Mouse (Mus musculus): ENCODE measurements around the gene Dpysl4. TPM values are rescaled to one million over a fixed set of nuclear protein-coding genes. Genes with fewer than 3 reads are reported as not detected.
A peak's percentile ranks its signal among the peaks of the same experiment; 100 is the strongest.

The Dpysl4 gene
- 52.8 and 62.3 TPM in 2 replicates for polyA plus RNA-seq (2016; fragmentation: Nextera tagmentation; extraction: Ambion mirVana)

DNA sequence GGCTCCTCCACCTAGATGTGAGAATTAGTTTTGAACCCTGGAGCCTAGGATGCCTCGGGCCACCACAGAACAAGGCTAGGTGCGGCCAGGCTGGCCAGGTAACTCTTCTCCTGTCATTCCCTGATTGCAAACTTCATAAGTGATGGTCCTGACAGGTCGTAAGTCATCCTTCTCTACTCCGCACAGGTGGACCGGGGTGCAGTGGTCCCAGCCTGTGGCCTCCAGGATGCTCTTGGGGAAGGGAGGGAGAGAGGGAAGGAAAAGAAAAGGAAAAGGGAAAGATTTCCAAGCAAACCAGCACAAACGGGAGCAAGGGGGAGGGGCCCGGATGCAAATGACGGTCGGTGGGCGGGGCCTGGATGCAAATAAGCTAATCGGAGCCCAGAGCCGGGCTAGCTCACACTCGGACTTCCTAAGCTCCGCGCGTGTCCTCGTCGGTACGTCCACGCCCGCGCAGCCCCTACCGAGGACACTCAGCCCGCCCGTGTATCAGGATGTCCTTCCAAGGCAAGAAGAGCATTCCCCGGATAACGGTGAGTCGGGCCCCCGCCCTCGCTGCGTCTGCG, at the start of gene Dpysl4:
TSS of gene Dpysl4 (plus strand) at position 373 of the 566 bp plus-strand sequence.
- Histone ChIP-seq H3K4me2 (replicated peaks) (peak within 1 kb of the TSS; percentile 75), H3K27me3 (peaks cover 14% of the 10 kb centered on the region; the same call in 1 of the 2 replicates), H3K4me1 (peaks cover 14% of the 10 kb centered on the region), H3K4me3 (peak within 1 kb of the TSS; percentile 63), H3K9ac (peak within 1 kb of the TSS; percentile 77), H3K9me3 (peaks cover 2% of the 10 kb centered on the region; the same call in 1 of the 2 replicates), H3K36me3 (peaks cover 13% of the 10 kb centered on the region), H3K27ac (no peak within 1 kb of the TSS)
- WGBS = 7% methylated on average over 32 of the region's 32 CpGs
- peak; percentile 72 for ATAC-seq (ENCODE audit: insufficient number of reproducible peaks, insufficient read depth, low FRiP score, low TSS enrichment)

DNA sequence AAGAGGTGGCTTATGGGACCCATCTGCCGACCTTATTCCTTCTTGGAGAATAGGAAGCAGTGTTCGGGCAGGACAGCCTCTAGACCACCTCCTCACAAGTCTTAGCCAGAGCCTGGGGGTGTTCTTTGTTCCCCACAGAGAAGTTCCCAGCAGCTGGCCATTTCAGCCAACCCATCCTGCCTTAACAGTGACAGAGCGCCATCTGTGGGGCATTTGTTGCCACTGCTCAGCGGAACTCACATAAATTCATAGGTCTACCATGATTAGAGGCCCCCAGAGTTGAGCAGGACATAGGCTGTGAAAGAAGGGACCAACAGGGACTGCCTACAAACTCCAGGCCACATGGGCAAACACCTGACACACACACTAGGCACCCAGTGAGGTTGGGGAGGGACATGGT, 22.4 kb upstream of the Dpysl4 start:
- ATAC-seq (ENCODE audit: insufficient number of reproducible peaks, insufficient read depth, low FRiP score, low TSS enrichment) = no peak
- H3K9ac ChIP-seq = no peak overlapping the region
- no peaks in the 10 kb centered on the region for H3K27me3 ChIP-seq
- no peak overlapping the region for H3K27ac ChIP-seq
- no peaks in the 10 kb centered on the region for H3K36me3 ChIP-seq
- no peak overlapping the region for H3K4me2 ChIP-seq (replicated peaks)
- no peaks in the 10 kb centered on the region for H3K4me1 ChIP-seq
- H3K9me3 ChIP-seq = no peaks in the 10 kb centered on the region
- no peak overlapping the region for H3K4me3 ChIP-seq
- WGBS = 47% methylated on average over 4 of the region's 4 CpGs

DNA sequence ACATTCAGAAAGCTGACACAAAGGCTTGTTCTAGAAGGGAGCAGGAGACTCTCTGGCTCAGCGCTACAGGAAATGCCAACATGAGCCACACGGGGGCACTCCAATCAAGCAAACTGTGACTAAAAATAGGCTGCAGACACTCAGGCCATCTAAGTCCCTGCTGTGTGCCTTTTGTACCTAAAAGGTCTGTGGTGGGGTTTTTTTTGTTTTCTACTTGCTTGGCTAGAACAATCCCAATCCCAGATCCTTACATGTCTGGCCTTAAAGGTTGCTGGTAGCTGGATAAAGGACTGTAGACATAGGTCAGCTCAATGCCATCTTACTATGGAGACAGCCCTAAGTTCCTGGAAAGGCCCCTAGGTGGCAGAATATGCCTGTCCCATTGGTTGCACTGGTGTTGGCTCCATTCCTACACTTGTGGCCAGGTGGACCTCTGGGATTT, 17.6 kb upstream of the Dpysl4 start:
- Histone ChIP-seq H3K36me3 (no peaks in the 10 kb centered on the region), H3K9me3 (no peaks in the 10 kb centered on the region), H3K9ac (no peak overlapping the region), H3K27me3 (no peaks in the 10 kb centered on the region), H3K4me2 (replicated peaks) (no peak overlapping the region), H3K27ac (no peak overlapping the region), H3K4me3 (no peak overlapping the region), H3K4me1 (no peaks in the 10 kb centered on the region)
- ATAC-seq (ENCODE audit: insufficient number of reproducible peaks, insufficient read depth, low FRiP score, low TSS enrichment) = 0 out of 2 replicates have a peak, but pooled peaks have one; percentile 43
- WGBS = 1% methylated on average over 2 of the region's 2 CpGs

DNA sequence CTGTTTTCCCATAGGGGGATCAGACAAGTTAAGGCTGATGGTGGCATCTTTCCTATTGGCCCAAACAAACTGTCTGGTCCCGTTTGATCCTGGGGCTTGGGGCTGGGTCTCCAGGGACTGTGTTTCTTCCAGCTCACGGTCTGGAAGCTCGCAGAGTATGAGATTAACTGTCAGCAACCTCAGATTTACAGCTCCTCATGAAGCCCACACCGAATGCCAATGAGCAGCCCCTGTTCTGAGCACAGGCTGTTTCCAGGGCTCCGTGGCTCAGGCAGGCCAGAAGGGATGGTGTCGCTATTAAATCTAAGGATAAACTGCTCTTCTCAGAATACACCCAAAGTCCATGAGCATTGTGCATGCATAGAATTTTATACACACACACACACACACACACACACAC, 11.6 kb upstream of the Dpysl4 start:
- H3K27ac ChIP-seq = no peak overlapping the region
- H3K4me1 ChIP-seq = peaks cover 15% of the 10 kb centered on the region; the same call in 1 of the 2 replicates
- ATAC-seq (ENCODE audit: insufficient number of reproducible peaks, insufficient read depth, low FRiP score, low TSS enrichment) = no peak
- H3K4me2 ChIP-seq (replicated peaks) = no peak overlapping the region
- no peaks in the 10 kb centered on the region for H3K36me3 ChIP-seq
- WGBS = 50% methylated on average over 6 of the region's 6 CpGs
- H3K9ac ChIP-seq = no peak overlapping the region
- H3K9me3 ChIP-seq = no peaks in the 10 kb centered on the region
- no peak overlapping the region for H3K4me3 ChIP-seq
- H3K27me3 ChIP-seq = no peaks in the 10 kb centered on the region

DNA sequence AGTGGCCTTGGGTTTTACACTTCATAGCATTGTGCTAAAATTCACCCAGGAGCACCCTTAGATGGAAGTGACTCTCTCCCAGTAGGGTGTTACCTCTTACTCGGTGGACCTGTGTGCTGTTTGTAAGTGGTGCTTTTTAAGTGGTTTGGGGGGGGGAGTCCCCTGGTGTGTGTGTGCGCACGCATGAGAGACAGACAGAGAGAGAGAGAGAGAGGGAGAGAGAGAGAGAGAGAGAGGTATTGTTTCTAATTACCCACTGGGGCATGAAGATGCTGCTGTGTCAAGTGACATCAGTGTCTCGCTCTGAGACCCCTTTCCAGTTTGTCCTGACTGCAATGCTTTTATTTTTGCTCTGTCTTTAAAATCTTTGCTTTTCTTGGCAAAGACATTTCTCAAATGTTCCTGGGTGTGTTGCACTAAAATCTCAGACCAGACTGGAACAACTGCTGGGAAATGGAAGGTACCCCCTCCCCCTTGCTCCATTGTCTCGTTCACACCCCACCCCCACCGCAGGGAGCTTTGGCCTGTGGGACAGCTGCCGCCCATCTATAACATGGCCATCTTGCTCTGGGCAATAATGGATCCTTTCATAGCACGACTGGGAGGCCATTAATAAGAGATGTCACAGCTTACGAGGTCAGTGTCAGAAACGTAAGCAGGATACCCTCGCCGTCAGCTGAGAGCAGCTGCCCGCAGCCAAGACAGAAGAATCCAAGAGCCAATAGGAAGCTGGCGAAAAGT, 10.6 kb upstream of the Dpysl4 start:
- H3K4me2 ChIP-seq (replicated peaks) = no peak overlapping the region
- peaks cover 15% of the 10 kb centered on the region; the same call in 1 of the 2 replicates for H3K4me1 ChIP-seq

DNA sequence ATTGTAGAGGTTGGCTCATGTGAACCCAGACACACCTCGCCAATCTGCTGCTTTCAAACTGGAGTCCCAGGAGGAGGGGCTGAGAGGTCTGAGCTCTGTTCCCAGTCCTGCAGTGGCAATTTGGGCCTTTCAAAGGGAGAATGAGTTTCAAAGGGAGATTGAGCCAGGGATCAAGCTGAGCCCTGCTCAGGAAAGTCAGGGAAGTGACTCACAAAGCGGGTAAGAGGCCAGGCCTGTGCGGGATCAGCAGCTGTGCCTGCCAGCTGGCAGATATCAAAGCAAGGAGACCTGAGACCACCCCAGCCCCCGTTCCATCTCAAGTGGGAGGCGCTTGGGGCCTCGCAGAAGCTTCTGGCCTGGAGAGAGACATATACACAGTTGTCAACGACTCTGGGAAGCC, 8.5 kb upstream of the Dpysl4 start:
- H3K4me2 ChIP-seq (replicated peaks) = no peak overlapping the region
- H3K27me3 ChIP-seq = no peaks in the 10 kb centered on the region
- no peak for ATAC-seq (ENCODE audit: insufficient number of reproducible peaks, insufficient read depth, low FRiP score, low TSS enrichment)
- WGBS = 21% methylated on average over 7 of the region's 7 CpGs
- H3K9ac ChIP-seq = no peak overlapping the region
- H3K27ac ChIP-seq = peak overlapping the region; percentile 46
- H3K4me1 ChIP-seq = peaks cover 15% of the 10 kb centered on the region; the same call in 1 of the 2 replicates
- no peaks in the 10 kb centered on the region for H3K36me3 ChIP-seq
- H3K4me3 ChIP-seq = no peak overlapping the region
- peaks cover 3% of the 10 kb centered on the region; the same call in 1 of the 2 replicates for H3K9me3 ChIP-seq

More for the DNA sequence above, 10.6 kb upstream of the Dpysl4 start:
- Histone ChIP-seq H3K9me3 (no peaks in the 10 kb centered on the region), H3K36me3 (no peaks in the 10 kb centered on the region), H3K9ac (no peak overlapping the region), H3K27ac (no peak overlapping the region), H3K27me3 (no peaks in the 10 kb centered on the region), H3K4me3 (no peak overlapping the region)
- WGBS = 41% methylated on average over 14 of the region's 14 CpGs
- no peak for ATAC-seq (ENCODE audit: insufficient number of reproducible peaks, insufficient read depth, low FRiP score, low TSS enrichment)

DNA sequence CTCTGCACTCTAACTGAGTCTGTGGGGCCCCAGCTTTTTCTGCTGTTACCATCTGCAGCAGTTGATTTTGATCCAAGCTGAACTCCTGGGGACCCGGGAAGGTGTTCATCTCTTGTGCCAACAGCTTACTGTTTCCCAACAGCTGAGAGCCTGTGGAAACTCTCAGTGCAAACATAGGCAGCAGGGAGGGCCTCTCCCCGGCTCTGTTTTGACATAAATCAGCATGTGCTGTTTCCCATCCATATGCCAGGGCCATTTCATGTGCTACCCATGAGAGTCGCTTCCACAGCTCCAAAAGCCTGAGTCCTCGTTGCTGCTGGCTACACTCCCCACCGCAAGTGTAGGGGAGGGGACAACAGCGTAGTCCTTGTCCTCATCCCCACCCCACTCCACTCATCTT, 7.6 kb upstream of the Dpysl4 start:
- 55% methylated on average over 6 of the region's 6 CpGs for WGBS
- Histone ChIP-seq H3K9me3 (peaks cover 3% of the 10 kb centered on the region; the same call in 1 of the 2 replicates), H3K4me1 (peaks cover 15% of the 10 kb centered on the region; the same call in 1 of the 2 replicates), H3K9ac (no peak overlapping the region), H3K4me2 (replicated peaks) (no peak overlapping the region), H3K36me3 (no peaks in the 10 kb centered on the region), H3K27me3 (no peaks in the 10 kb centered on the region), H3K27ac (peak overlapping the region; percentile 43), H3K4me3 (no peak overlapping the region)
- ATAC-seq (ENCODE audit: insufficient number of reproducible peaks, insufficient read depth, low FRiP score, low TSS enrichment) = no peak

DNA sequence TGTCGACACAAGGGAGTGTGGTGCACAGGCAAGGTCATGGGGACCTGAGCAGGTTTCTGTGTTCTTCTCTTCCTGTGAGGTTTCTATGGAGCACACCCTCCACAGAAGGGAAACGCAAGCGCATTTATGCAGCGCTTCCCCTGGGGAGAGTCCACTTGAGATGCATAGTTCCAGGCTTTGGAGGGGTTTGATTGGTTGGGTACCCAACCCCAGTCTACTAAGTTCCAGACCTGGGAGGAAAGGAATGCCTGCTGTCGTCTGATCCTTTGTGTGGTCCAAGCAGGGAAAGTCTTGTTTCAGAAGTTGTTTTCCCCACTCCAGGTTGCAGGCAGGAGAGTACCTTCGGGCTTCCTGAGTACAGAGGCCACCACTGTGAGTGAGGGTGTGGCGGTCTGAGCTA, 6.7 kb upstream of the Dpysl4 start:
- 67% methylated on average over 7 of the region's 7 CpGs for WGBS
- no peak for ATAC-seq (ENCODE audit: insufficient number of reproducible peaks, insufficient read depth, low FRiP score, low TSS enrichment)
- no peak overlapping the region for H3K9ac ChIP-seq
- no peaks in the 10 kb centered on the region for H3K27me3 ChIP-seq
- no peak overlapping the region for H3K4me2 ChIP-seq (replicated peaks)
- H3K9me3 ChIP-seq = peaks cover 3% of the 10 kb centered on the region; the same call in 1 of the 2 replicates
- no peaks in the 10 kb centered on the region for H3K36me3 ChIP-seq
- H3K4me3 ChIP-seq = no peak overlapping the region
- H3K4me1 ChIP-seq = peaks cover 15% of the 10 kb centered on the region; the same call in 1 of the 2 replicates
- no peak overlapping the region for H3K27ac ChIP-seq

DNA sequence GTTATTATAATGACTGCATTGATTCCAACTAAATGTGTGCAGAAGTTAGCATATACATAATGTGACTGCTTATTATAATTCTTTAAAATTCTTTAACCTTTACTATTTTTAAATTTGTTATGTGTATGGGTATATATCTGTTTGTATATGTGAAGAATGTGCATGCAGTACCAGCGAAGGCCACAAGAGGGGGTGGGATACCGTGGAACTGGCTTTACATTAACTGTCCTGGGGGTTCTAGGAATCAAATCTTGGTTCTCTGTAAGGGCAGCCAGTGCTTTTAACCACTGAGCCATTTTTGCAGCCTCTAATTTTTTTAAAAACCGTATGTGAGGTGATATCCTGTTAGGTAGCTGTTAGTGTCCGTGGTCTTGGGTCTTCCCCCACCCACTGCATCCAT, 5.1 kb upstream of the Dpysl4 start:
- 68% methylated on average over 4 of the region's 4 CpGs for WGBS
- Histone ChIP-seq H3K27me3 (no peaks in the 10 kb centered on the region), H3K4me2 (replicated peaks) (no peak overlapping the region), H3K36me3 (no peaks in the 10 kb centered on the region), H3K4me1 (peaks cover 15% of the 10 kb centered on the region; the same call in 1 of the 2 replicates), H3K27ac (no peak overlapping the region), H3K9ac (no peak overlapping the region), H3K9me3 (peaks cover 3% of the 10 kb centered on the region; the same call in 1 of the 2 replicates), H3K4me3 (no peak overlapping the region)
- ATAC-seq (ENCODE audit: insufficient number of reproducible peaks, insufficient read depth, low FRiP score, low TSS enrichment) = no peak

DNA sequence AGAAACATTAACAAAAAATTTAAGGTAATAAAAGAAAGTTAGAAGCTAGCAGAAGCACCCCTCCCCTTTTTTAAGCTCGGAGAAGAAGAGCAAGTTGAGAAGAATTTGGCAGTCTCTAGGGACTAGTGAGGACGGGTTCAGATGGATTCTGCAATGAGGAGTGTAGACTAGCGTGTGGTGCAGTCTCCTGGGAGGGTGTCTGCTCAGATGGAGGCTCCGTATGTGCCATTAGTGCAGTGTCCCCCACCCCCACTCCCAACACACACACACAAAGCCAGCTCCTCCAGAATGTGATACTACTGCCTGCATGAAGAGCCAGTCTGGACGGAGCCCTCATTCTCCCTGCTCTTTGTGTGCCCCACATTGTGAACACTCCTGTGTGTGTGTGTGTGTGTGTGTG, 4.6 kb upstream of the Dpysl4 start:
- Histone ChIP-seq H3K27ac (no peak overlapping the region), H3K36me3 (no peaks in the 10 kb centered on the region), H3K9me3 (peaks cover 3% of the 10 kb centered on the region; the same call in 1 of the 2 replicates), H3K9ac (no peak overlapping the region), H3K27me3 (0 out of 2 replicates have a peak, but pooled peaks cover 3% of the 10 kb centered on the region), H3K4me3 (no peak overlapping the region), H3K4me2 (replicated peaks) (no peak overlapping the region), H3K4me1 (peaks cover 15% of the 10 kb centered on the region; the same call in 1 of the 2 replicates)
- 51% methylated on average over 5 of the region's 5 CpGs for WGBS
- ATAC-seq (ENCODE audit: insufficient number of reproducible peaks, insufficient read depth, low FRiP score, low TSS enrichment) = no peak

DNA sequence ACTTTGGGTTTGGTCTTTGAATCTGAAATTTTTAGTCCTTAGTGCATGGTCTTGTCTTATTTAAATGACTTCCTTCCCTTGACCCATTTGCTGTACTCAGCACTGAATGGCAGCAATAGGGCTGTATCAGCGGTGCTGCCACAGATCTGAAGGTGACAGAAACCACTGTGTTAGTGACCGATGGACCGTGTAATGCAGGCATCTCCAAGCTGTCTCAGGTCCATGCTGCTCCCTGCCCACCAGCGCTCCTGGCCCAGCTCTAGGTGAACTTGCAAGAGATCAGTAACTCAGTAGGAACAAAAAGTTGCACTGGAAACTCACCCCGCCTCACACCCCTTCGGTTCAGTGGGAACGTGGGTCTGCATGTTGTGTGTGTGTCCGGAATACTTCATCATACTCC, 3.5 kb upstream of the Dpysl4 start:
- Histone ChIP-seq H3K9me3 (peaks cover 3% of the 10 kb centered on the region; the same call in 1 of the 2 replicates), H3K4me1 (peaks cover 21% of the 10 kb centered on the region), H3K27me3 (0 out of 2 replicates have a peak, but pooled peaks cover 7% of the 10 kb centered on the region), H3K27ac (no peak overlapping the region), H3K9ac (no peak overlapping the region), H3K4me2 (replicated peaks) (no peak overlapping the region), H3K36me3 (no peaks in the 10 kb centered on the region), H3K4me3 (no peak overlapping the region)
- WGBS = 74% methylated on average over 8 of the region's 8 CpGs
- ATAC-seq (ENCODE audit: insufficient number of reproducible peaks, insufficient read depth, low FRiP score, low TSS enrichment) = no peak

Data from embryonic facial prominence, embryonic 12.5 days (tissue).